Comparison of ENCODE assay signal across 8 mouse cellular contexts in the genomic region with DNA sequence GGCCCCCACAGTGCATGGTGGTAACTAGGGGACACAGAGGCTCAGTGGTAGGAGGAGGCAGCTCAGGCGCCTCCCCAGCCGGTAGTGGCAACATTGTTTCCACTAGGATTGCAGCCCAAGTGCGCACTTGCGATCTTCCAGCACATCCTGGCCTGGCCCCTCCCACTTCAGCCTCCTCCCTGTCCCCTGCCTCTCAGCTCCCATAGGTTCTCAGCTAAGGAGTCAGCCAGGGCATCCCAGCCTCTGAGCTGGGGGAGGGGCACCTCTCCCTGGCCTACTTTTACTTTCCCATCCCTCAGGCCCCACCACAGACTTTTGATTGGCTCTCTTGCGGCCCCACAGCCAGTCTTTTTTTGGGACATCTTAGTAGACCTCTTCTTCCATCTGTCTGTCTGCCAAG. TPM values are rescaled to one million over a fixed set of nuclear protein-coding genes. Genes with fewer than 3 reads are reported as not detected.
DNase-seq lines count a peak whose midpoint lies in the region; ATAC-seq and TF ChIP-seq lines count a peak whose summit lies in the region.

No protein-coding gene starts in this region.

- peak overlapping the region; percentile 62 for H3K9ac ChIP-seq in heart, adult 2 months (ENCODE audit: low read depth, low read length)
- H3K9ac ChIP-seq in kidney, embryonic 14.5 days (ENCODE audit: low read depth, low read length): no peak overlapping the region
- H3K9ac ChIP-seq in lung, postnatal 0 days (replicated peaks; ENCODE audit: low read depth): no peak overlapping the region

- peak overlapping the region; percentile 12; the same call in 1 of the 2 replicates for H3K4me3 ChIP-seq in heart, adult 2 months
- H3K4me3 ChIP-seq in kidney, embryonic 14.5 days (ENCODE audit: low read length): no peak overlapping the region
- no peak overlapping the region for H3K4me3 ChIP-seq in lung, postnatal 0 days (ENCODE audit: low read depth, low read length)

- DNase-seq in layer of hippocampus, adult 9-11 months: peak; percentile 51
- no peak for DNase-seq in layer of hippocampus, postnatal 14 days (ENCODE audit: low spot score in 2 of 2)
- DNase-seq in cerebellum, adult 18-20 months: peak; percentile 44 to 50
- peak; percentile 76 to 85 for DNase-seq in heart, adult 2 months
- peak; percentile 80 for DNase-seq in lung, postnatal 0 days (ENCODE audit: low spot score)
- no peak for DNase-seq in spleen, postnatal 4 days (ENCODE audit: low spot score in 2 of 2)
- no peak for DNase-seq in thymus, postnatal 0 days (ENCODE audit: low spot score)

- intact Hi-C loops in heart, adult 2 months (cut with DNase I): no loop called here

- ATAC-seq in kidney, embryonic 14.5 days (ENCODE audit: low FRiP score, low TSS enrichment): peak; percentile 24; the same call in 1 of the 2 replicates
- ATAC-seq in lung, postnatal 0 days: peak; percentile 18

- H3K27ac ChIP-seq in heart, adult 2 months: peak overlapping the region; percentile 75
- H3K27ac ChIP-seq in kidney, embryonic 14.5 days (ENCODE audit: low read depth, low read length): no peak overlapping the region
- peak overlapping the region; percentile 54; the same call in 1 of the 2 replicates for H3K27ac ChIP-seq in lung, postnatal 0 days (ENCODE audit: low read length)

- H3K36me3 ChIP-seq in heart, adult 2 months (ENCODE audit: control insufficient read depth, insufficient read depth, low read length): no peaks in the 10 kb centered on the region
- H3K36me3 ChIP-seq in kidney, embryonic 14.5 days (ENCODE audit: control insufficient read depth, insufficient read depth, low read length): no peaks in the 10 kb centered on the region
- H3K36me3 ChIP-seq in lung, postnatal 0 days (ENCODE audit: insufficient read depth, low read length): no peaks in the 10 kb centered on the region

- peaks cover 9% of the 10 kb centered on the region for H3K4me1 ChIP-seq in heart, adult 2 months (ENCODE audit: control insufficient read depth, insufficient read depth, low read length)
- peaks cover 17% of the 10 kb centered on the region for H3K4me1 ChIP-seq in kidney, embryonic 14.5 days (ENCODE audit: control insufficient read depth, insufficient read depth, low read length)
- H3K4me1 ChIP-seq in lung, postnatal 0 days (ENCODE audit: insufficient read depth, low read depth, low read length): peaks cover 19% of the 10 kb centered on the region

- TF ChIP-seq POLR2A in heart, adult 2 months (IDR thresholded peaks at IDR 0.05; ENCODE audit: insufficient read depth, low read depth, low read length): peak; percentile 70

- peak overlapping the region; percentile 24; the same call in 1 of the 2 replicates for H3K4me2 ChIP-seq in kidney, embryonic 14.5 days (replicated peaks; ENCODE audit: low read depth, low read length)
- H3K4me2 ChIP-seq in lung, postnatal 0 days (replicated peaks; ENCODE audit: low read depth, low read length): no peak overlapping the region

- no peaks in the 10 kb centered on the region for H3K9me3 ChIP-seq in kidney, embryonic 14.5 days (ENCODE audit: control insufficient read depth, low read length)
- no peaks in the 10 kb centered on the region for H3K9me3 ChIP-seq in lung, postnatal 0 days (ENCODE audit: low read length)

- no peaks in the 10 kb centered on the region for H3K27me3 ChIP-seq in heart, adult 2 months (ENCODE audit: control insufficient read depth, insufficient read depth, low read length)
- H3K27me3 ChIP-seq in kidney, embryonic 14.5 days (ENCODE audit: control insufficient read depth, insufficient read depth, low read length): no peaks in the 10 kb centered on the region
- H3K27me3 ChIP-seq in lung, postnatal 0 days (replicated peaks; ENCODE audit: insufficient read depth, low read length): no peaks in the 10 kb centered on the region

- no peak for TF ChIP-seq EP300 in heart, adult 2 months (IDR thresholded peaks at IDR 0.05; ENCODE audit: insufficient read depth, low read depth, low read length)
- TF ChIP-seq EP300 in lung, postnatal 0 days (IDR thresholded peaks at IDR 0.05): no peak

- 23% methylated on average over 5 of the region's 5 CpGs for WGBS in heart, adult 2 months
- 10% methylated on average over 5 of the region's 5 CpGs for WGBS in kidney, embryonic 14.5 days
- 8% methylated on average over 5 of the region's 5 CpGs for WGBS in lung, postnatal 0 days

- H3K79me2 ChIP-seq in heart, adult 2 months (replicated peaks; ENCODE audit: control insufficient read depth, insufficient read depth, low read length): no peaks in the 10 kb centered on the region

- peak; percentile 38 for TF ChIP-seq CTCF in heart, adult 2 months (IDR thresholded peaks at IDR 0.05)
- peak; percentile 9; the same call in 1 of the 2 replicates for TF ChIP-seq CTCF in lung, postnatal 0 days (IDR thresholded peaks at IDR 0.05)

RNA-seq across cellular contexts. Expression of gene Rrp9, which starts 3.9 kb away (rescaled TPM):
- 10 to 100 TPM; 31.5 to 37.0 TPM for total RNA-seq in layer of hippocampus, postnatal 14 days (2021)
- total RNA-seq in heart, adult 2 months (2021): 10 to 100 TPM; 18.9 to 23.4 TPM
- 21.0 and 22.3 TPM in 2 replicates for polyA plus RNA-seq in heart, adult 2 months (2012; rRNA removed)
- 43.8 and 49.3 TPM in 2 replicates for polyA plus RNA-seq in kidney, embryonic 14.5 days (2014; fragmentation: Nextera tagmentation; extraction: Ambion mirVana)
- polyA plus RNA-seq in lung, postnatal 0 days (2015; fragmentation: Nextera tagmentation; extraction: Ambion mirVana): 19.4 and 21.7 TPM in 2 replicates
- 56.8 and 62.7 TPM in 2 replicates for polyA plus RNA-seq in thymus, postnatal 0 days (2015; fragmentation: Nextera tagmentation; extraction: Ambion mirVana)

RNA-seq across cellular contexts. Expression of gene Parp3, which starts 4.9 kb away (rescaled TPM):
- total RNA-seq in layer of hippocampus, postnatal 14 days (2021): 1 to 10 TPM; 3.2 to 5.1 TPM
- total RNA-seq in heart, adult 2 months (2021): 10 to 100 TPM; 29.4 to 31.2 TPM
- 35.1 and 46.7 TPM in 2 replicates for polyA plus RNA-seq in heart, adult 2 months (2012; rRNA removed)
- 1.9 and 2.7 TPM in 2 replicates for polyA plus RNA-seq in kidney, embryonic 14.5 days (2014; fragmentation: Nextera tagmentation; extraction: Ambion mirVana)
- polyA plus RNA-seq in lung, postnatal 0 days (2015; fragmentation: Nextera tagmentation; extraction: Ambion mirVana): 21.5 and 24.0 TPM in 2 replicates
- polyA plus RNA-seq in thymus, postnatal 0 days (2015; fragmentation: Nextera tagmentation; extraction: Ambion mirVana): 18.0 and 22.3 TPM in 2 replicates

RNA-seq across cellular contexts. Expression of gene Gpr62, which starts 6.2 kb away (rescaled TPM):
- total RNA-seq in layer of hippocampus, postnatal 14 days (2021): 1 to 10 TPM; 7.1 to 7.4 TPM
- not detected for total RNA-seq in heart, adult 2 months (2021)
- polyA plus RNA-seq in heart, adult 2 months (2012; rRNA removed): 0.12 TPM in 1 of 2 replicates, not detected in the other
- 0.37 and 0.66 TPM in 2 replicates for polyA plus RNA-seq in kidney, embryonic 14.5 days (2014; fragmentation: Nextera tagmentation; extraction: Ambion mirVana)
- polyA plus RNA-seq in lung, postnatal 0 days (2015; fragmentation: Nextera tagmentation; extraction: Ambion mirVana): 0.13 and 0.20 TPM in 2 replicates
- 0.17 and 0.20 TPM in 2 replicates for polyA plus RNA-seq in thymus, postnatal 0 days (2015; fragmentation: Nextera tagmentation; extraction: Ambion mirVana)

RNA-seq across cellular contexts. Expression of gene Pcbp4, which starts 18.8 kb away (rescaled TPM):
- total RNA-seq in layer of hippocampus, postnatal 14 days (2021): 100 to 1,000 TPM; 181 to 195 TPM
- 10 to 100 TPM; 70.0 to 74.6 TPM for total RNA-seq in heart, adult 2 months (2021)
- polyA plus RNA-seq in heart, adult 2 months (2012; rRNA removed): 92.8 and 95.8 TPM in 2 replicates
- 129 and 147 TPM in 2 replicates for polyA plus RNA-seq in kidney, embryonic 14.5 days (2014; fragmentation: Nextera tagmentation; extraction: Ambion mirVana)
- 29.4 and 30.6 TPM in 2 replicates for polyA plus RNA-seq in lung, postnatal 0 days (2015; fragmentation: Nextera tagmentation; extraction: Ambion mirVana)
- polyA plus RNA-seq in thymus, postnatal 0 days (2015; fragmentation: Nextera tagmentation; extraction: Ambion mirVana): 12.6 and 16.3 TPM in 2 replicates

RNA-seq across cellular contexts. Expression of gene Abhd14a, which starts 24.4 kb away (rescaled TPM):
- 10 to 100 TPM; 40.9 to 41.8 TPM for total RNA-seq in layer of hippocampus, postnatal 14 days (2021)
- 10 to 100 TPM; 18.7 to 21.8 TPM for total RNA-seq in heart, adult 2 months (2021)
- polyA plus RNA-seq in heart, adult 2 months (2012; rRNA removed): 33.2 and 43.0 TPM in 2 replicates
- polyA plus RNA-seq in kidney, embryonic 14.5 days (2014; fragmentation: Nextera tagmentation; extraction: Ambion mirVana): 50.2 and 58.8 TPM in 2 replicates
- 21.7 and 26.9 TPM in 2 replicates for polyA plus RNA-seq in lung, postnatal 0 days (2015; fragmentation: Nextera tagmentation; extraction: Ambion mirVana)
- 15.7 and 19.6 TPM in 2 replicates for polyA plus RNA-seq in thymus, postnatal 0 days (2015; fragmentation: Nextera tagmentation; extraction: Ambion mirVana)

Comparison
In these comparisons a context has a peak if more than half of its experiments do, and no peak if none do; other contexts are left out.
1. DNase-seq: peak in layer of hippocampus, adult 9-11 months (single experiment), cerebellum, adult 18-20 months (2 of 2), heart, adult 2 months (2 of 2) and lung, postnatal 0 days (single experiment); none in layer of hippocampus, postnatal 14 days (0 of 2), spleen, postnatal 4 days (0 of 2) and thymus, postnatal 0 days (single experiment).